Mouse (Mus musculus) MEL (cell line): Measurements from ENCODE around the gene Grid1.

Experiments used
- CTCF ChIP-seq, 3 experiments: IDR thresholded peaks in 2 of 3; conservative IDR thresholded peaks in 1 of 3; 2 replicates each; pipeline ENCODE4 v1.5.1; 2011 to 2012; ENCODE audit warnings: low read length in 3 of 3, low read depth in 2 of 3, mild to moderate bottlenecking in 2 of 3, improper control_type of control experiment in 1 of 3, inconsistent platforms in 1 of 3, mixed read lengths in 1 of 3, moderate library complexity in 1 of 3; ENCODE audit not compliant: control insufficient read depth in 1 of 3, insufficient read depth in 1 of 3, poor library complexity in 1 of 3, severe bottlenecking in 1 of 3
- MYB ChIP-seq: IDR thresholded peaks from 2 replicates; pipeline ENCODE4 v1.6.1; 2011; ENCODE audit warnings: mild to moderate bottlenecking, low read depth, low read length, improper control_type of control experiment
- USF1 ChIP-seq: IDR thresholded peaks from 2 replicates; pipeline ENCODE4 v1.6.1; 2014; ENCODE audit warnings: low read depth, mild to moderate bottlenecking, inconsistent platforms, low read length, improper control_type of control experiment, moderate library complexity

- TF ChIP-seq USF1 (no peak), CTCF (IDR thresholded peaks at IDR 0.05 in 2 of 3, conservative IDR thresholded peaks at IDR 0.05 in 1 of 3; ENCODE audit: control insufficient read depth in 1 of 3, insufficient read depth in 1 of 3, low read depth in 2 of 3, low read length in 3 of 3, poor library complexity in 1 of 3, severe bottlenecking in 1 of 3) (no peak), MYB (no peak)
Observed at GRCm38 (mm10) chr14:34980756-34981155, 160.8 kb downstream of the Grid1 start.
